Mouse (Mus musculus) layer of hippocampus, adult 6 months (tissue): ENCODE results near the gene Gtsf1l. TPM values are rescaled to one million over a fixed set of nuclear protein-coding genes. Genes with fewer than 3 reads are reported as not detected.

Experiments used
- long read RNA-seq, 2 experiments: library from polyadenylated mRNA; unstranded; transcript quantifications; one replicate each; pipeline ENCODE4 v2.0.0; 2019 to 2020
- microRNA-seq: library from miRNA; unstranded; fragments of <30 nt; microRNA quantifications from one replicate; pipeline ENCODE4 v1.2.0, GENCODE M21; 2020
- polyA plus RNA-seq: library from polyadenylated mRNA; unstranded; fragments of <200 nt; fragmentation: Nextera tagmentation; gene quantifications from 2 replicates; pipeline ENCODE4 v1.2.3, GENCODE M21; 2021

The Gtsf1l gene
- polyA plus RNA-seq = 0.30 and 2.1 TPM in 2 replicates
- long read RNA-seq, experiment 1 = 0 reads
- long read RNA-seq, experiment 2 = 0 reads

GRCm38 (mm10) chr2:163087728-163088127 is at the start of gene Gtsf1l:
Gtsf1l (minus strand) TSS chr2:163087855.

GRCm38 (mm10) chr2:163054335-163054840 is 33.3 kb downstream of the Gtsf1l start, which contains the start of gene Mybl2:
Mybl2 (plus strand) TSS chr2:163054687.

Small RNA genes within 50 kb of the gene (microRNA-seq; reads per million reads assigned to microRNA genes)
- gene Gm22174 (not detected), gene Mir7003 (not detected)

Other genes with a start within 250 kb of the Gtsf1l start
- 23.0 and 25.9 TPM in 2 replicates for gene Srsf6, start 156.3 kb downstream of the Gtsf1l start, polyA plus RNA-seq
- gene L3mbtl1, start 144.4 kb downstream of the Gtsf1l start, polyA plus RNA-seq = 0.95 and 1.3 TPM in 2 replicates
- 2.0 and 2.2 TPM in 2 replicates for gene Sgk2, start 100.5 kb downstream of the Gtsf1l start, polyA plus RNA-seq
- 21.1 and 23.8 TPM in 2 replicates for gene Ift52, start 70.5 kb downstream of the Gtsf1l start, polyA plus RNA-seq
- 0.10 and 0.25 TPM in 2 replicates for gene Mybl2, start 33.2 kb downstream of the Gtsf1l start, polyA plus RNA-seq
- gene Tox2, start 115.3 kb upstream of the Gtsf1l start, polyA plus RNA-seq = 38.2 and 53.6 TPM in 2 replicates